Mouse (Mus musculus) A20 (cell line): ENCODE measurements around the gene Gm12794.
"Not testable (repeated sequence)": the region's sequence is repeated elsewhere in the genome, so short reads cannot be mapped to it uniquely, and the experiment has no call there.

Experiments
- DNase-seq: peaks from one replicate; pipeline ENCODE4 v3.0.0-alpha.2; 2011; ENCODE audit warnings: low read depth, low spot score

Gene Gm12794

DNA sequence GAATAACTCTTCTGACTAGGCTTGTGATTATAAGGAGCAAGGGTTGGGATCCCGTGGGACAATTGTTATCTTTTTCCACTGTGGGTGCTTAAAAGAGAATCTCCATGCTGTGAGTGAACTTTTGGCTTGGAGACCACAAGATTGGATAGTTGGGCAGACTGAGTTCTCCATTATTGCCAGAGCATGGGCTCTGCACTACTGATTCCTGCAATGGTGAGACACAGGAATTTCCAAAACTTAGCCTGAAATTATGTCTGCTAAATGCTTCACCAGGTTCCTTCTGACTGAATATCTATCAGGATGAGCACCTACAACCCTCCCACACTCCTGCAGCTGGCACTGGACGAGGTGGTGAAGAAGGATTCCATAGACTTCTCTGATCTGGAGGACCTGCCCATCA lies at the start of gene Gm12794:
Gm12794 (plus strand) TSS at position 301 of the 400 bp plus-strand sequence.
- DNase-seq = not testable (repeated sequence)

DNA sequence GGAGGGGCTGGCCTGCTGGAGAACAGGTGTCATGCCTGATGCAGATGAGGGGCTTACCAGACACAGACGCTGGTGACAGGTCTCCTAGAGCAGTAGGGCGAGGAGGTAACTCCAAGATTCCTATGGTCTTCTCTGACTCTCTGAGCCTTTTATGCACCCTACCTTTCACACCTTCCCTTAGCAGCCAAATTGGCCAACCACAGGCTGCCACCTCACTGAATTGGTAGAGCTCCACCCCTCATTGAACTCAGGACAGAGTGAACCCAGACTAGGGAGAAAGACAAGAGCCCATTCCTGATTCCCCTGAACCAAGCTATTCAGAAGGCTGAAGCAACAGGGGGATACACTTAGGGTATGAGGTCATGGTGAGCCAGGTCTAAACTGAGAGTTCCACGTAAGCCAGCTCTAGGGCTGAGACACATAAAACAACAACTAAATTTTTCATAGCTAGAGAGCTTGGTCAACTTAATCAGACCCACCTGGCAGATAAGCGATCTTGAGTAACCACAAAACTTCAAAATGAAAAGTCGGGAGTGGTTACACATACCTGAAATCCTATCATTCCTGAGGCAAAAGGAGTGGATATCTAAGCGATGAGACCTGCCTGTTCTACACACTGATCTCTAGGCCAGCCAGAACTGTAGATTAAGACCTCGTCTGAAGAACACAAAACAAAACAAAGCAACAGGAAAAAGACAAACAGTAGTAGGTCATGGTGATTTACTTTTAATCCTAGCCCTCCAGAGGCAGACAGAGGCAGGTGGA lies 46.4 kb upstream of the Gm12794 start, which contains the start of gene C130073F10Rik:
C130073F10Rik (minus strand) TSS at position 134 of the 765 bp plus-strand sequence.
- no peak for DNase-seq

- not testable (repeated sequence) for DNase-seq
Observed at GRCm38 (mm10) chr4:101908821-101909220, 31.4 kb upstream of the Gm12794 start, which contains the start of gene Gm12800. TSS of gene Gm12800 (plus strand) at chr4:101909121.

- DNase-seq = not testable (repeated sequence)
Observed at GRCm38 (mm10) chr4:101980949-101981348, 40.7 kb downstream of the Gm12794 start, which contains the start of gene Gm12790. TSS of gene Gm12790 (minus strand) at chr4:101981049.

DNA sequence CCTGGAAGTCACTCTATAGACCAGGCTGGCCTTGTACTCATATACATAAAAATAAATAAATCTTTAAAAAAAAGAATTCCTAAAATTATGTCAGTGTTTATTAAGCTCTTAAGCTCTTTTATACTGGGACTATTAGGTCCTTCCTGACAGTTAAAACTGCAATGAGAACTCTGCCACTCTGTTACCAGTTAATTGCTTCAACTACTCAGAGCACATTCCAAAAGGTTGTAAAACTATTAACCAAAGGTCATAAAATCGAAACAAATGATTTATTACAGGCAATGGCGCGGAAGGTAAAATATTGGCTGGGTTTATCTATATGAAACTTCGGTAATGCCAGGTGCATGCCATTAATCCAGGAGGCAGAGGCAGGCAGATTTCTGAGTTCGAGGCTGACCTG lies 45.5 kb downstream of the Gm12794 start:
- DNase-seq = no peak

DNA sequence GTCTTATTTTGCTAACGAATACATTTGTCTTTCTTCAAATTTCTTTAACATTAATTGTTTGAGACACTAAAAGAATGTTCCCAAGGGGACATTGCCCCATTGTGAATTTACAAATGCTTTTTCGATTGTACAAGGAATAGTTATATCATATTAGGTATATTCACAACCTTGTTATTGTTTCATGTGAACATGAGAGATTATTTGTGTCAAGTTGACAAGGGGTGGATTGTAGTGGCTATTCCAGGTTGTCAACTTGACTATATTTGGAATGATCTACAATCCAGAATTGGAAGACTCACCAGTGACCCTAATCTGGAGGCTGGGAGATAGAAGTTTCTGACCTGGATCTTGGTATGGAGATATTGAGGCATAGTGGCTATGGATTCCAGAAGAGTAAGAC lies 46.1 kb downstream of the Gm12794 start, which contains the start of gene Gm12789:
Gm12789 (plus strand) TSS at position 301 of the 400 bp plus-strand sequence.
- not testable (repeated sequence) for DNase-seq
